Mouse (Mus musculus) v-Abl transformed pro-B cells (cell line): ENCODE measurements around the gene Olfr1499.
"Not testable (repeated sequence)": the region's sequence is repeated elsewhere in the genome, so short reads cannot be mapped to it uniquely, and the experiment has no call there.

ENCODE experiments used
- in situ Hi-C, 2 experiments: fragments of 400-800 bp; cut with MboI; formaldehyde crosslinking; loops; one replicate each; pipeline ENCODE4 v1.15.1; 2025; ENCODE audit not compliant: unreplicated experiment in 2 of 2

The Olfr1499 gene

GRCm38 (mm10) chr19:13819347-13819746 lies at the start of gene Olfr1499:
Gene Olfr1499, minus strand, starts transcription at chr19:13819447.
- in situ Hi-C loops = loop anchor here (5.0 to 25.0 kb wide), 7 partner anchors 982 to 1795 kb away; partner anchors contain the start of genes Gm4952 (in 1 of the 2), Gm5244 (in 1 of the 2) and Olfr1441 (in 1 of the 2)

- in situ Hi-C loops = no loop called here
Observed at GRCm38 (mm10) chr19:13861495-13861894, 42.2 kb upstream of the Olfr1499 start, which contains the start of gene Olfr1502. Gene Olfr1502, plus strand, starts transcription at chr19:13861795.

GRCm38 (mm10) chr19:13850592-13850991 lies 31.3 kb upstream of the Olfr1499 start, which contains the start of gene Olfr1501:
Gene Olfr1501, minus strand, starts transcription at chr19:13850692.
- in situ Hi-C loops = not testable (repeated sequence)

GRCm38 (mm10) chr19:13830388-13830787 lies 11.1 kb upstream of the Olfr1499 start, which contains the start of gene Olfr1500:
Gene Olfr1500, minus strand, starts transcription at chr19:13830488.
- in situ Hi-C loops = no loop called here

- in situ Hi-C loops = no loop called here
Observed at GRCm38 (mm10) chr19:13828447-13828846, 9.2 kb upstream of the Olfr1499 start.

- in situ Hi-C loops = loop anchor here in 1 of 2 experiments (25.0 kb wide), 2 partner anchors 984 to 1409 kb away; partner anchors contain the start of genes Gm5244 and Olfr1441
Observed at GRCm38 (mm10) chr19:13820847-13821246, 1.6 kb upstream of the Olfr1499 start.

DNA sequence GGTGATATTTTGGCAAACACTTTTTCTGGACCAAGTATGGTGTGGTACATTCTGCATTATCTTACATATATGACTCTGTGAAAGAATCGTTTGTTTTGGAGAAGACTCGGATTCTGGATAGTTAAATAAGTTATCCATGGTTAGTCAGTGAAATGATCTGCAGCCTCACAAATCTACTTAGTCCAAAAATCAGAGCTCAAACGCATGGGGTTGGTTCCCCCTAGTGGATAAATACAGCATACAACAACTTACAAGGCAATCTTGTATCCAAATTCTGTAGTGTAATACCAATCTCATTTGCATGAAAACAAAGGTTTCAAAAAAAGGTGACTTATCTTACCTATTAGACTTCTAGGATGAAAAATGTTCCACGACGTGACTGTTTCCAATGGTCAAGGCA lies 420 bp downstream of the Olfr1499 start:
- in situ Hi-C loops = loop anchor here (5.0 to 25.0 kb wide), 7 partner anchors 982 to 1794 kb away; partner anchors contain the start of genes Gm4952 (in 1 of the 2), Gm5244 (in 1 of the 2) and Olfr1441 (in 1 of the 2)

DNA sequence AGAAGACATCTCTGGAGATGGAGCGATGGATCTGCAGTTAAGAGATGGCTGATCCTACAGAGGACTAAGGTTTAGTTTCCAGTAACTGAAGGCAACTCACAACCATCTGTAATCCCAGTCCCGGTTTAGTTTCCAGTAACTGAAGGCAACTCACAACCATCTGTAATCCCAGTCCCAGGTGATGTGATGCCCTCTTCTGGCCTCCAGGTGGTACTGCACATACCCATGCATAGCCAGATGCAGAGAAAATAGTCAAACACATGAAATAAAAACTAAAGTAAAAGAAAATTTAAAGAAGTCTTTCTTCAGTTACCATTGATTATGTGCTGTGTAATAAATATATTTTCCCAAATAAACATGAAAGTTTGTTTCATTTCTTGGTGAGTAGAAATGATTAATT lies 6.4 kb downstream of the Olfr1499 start:
- in situ Hi-C loops = loop anchor here (10.0 to 25.0 kb wide), 5 partner anchors 976 to 1788 kb away; partner anchors contain the start of genes Gm4952 (in 1 of the 2), Gm5244 (in 1 of the 2) and Olfr1441 (in 1 of the 2)

DNA sequence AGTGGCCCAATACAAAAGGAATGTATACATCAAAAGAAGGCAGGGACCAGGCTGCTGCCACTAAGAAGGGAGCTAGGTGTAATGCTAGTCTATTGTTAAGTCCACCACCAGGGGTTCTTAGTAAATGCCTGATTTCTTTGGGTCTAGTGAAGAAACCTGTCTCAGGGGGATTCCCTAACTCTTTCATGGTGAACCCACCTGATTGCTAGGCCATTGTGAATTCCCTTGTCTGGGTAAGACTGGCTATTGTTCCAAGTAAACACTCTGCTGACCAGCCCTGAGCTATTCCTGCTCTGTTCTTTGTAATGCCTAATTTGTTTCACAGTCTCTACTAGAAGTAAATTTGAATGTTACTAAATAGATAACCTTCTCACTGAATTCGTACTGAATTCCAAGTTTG lies 13.8 kb downstream of the Olfr1499 start:
- in situ Hi-C loops = loop anchor here in 1 of 2 experiments (25.0 kb wide), 2 partner anchors 968 to 1393 kb away; partner anchors contain the start of genes Gm5244 and Olfr1441

GRCm38 (mm10) chr19:13798102-13798501 lies 21.1 kb downstream of the Olfr1499 start, which contains the start of gene Olfr1497:
Gene Olfr1497, minus strand, starts transcription at chr19:13798202.
- in situ Hi-C loops = no loop called here

- in situ Hi-C loops = no loop called here
Observed at GRCm38 (mm10) chr19:13777578-13777977, 41.7 kb downstream of the Olfr1499 start, which contains the start of gene Olfr1496. Gene Olfr1496, plus strand, starts transcription at chr19:13777878.

DNA sequence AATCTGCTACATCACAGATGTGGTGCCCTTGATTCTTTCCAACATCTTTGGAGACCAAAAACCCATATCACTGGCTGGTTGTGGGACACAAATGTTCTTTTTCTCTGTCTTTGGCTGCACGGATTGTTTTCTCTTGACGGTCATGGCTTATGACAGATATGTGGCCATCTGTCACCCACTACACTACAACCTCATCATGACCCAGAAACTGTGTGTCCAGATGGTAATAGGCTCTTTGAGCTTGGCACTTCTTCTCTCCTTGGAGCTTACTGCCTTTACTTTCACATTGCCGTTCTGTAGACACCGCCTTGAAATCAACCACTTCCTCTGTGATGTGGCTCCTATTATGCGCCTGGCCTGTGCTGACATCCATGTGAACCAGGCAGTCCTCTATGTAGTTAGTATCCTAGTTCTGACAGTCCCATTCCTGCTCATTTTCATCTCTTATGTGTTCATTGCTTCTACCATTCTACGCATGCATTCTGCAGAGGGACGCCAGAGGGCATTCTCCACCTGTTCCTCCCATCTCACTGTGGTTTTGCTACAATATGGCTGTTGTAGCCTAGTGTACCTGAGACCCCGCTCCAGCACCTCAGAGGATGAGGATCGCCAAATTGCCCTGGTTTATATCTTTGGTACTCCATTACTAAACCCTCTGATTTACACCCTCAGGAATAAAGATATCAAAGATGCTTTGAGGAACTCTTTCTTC lies 50.5 kb downstream of the Olfr1499 start:
- in situ Hi-C loops = no loop called here

GRCm38 (mm10) chr19:13764306-13764705 lies 54.9 kb downstream of the Olfr1499 start, which contains the start of gene Olfr1495:
Gene Olfr1495, plus strand, starts transcription at chr19:13764606.
- in situ Hi-C loops = no loop called here
